Mouse (Mus musculus) 416B (cell line): ENCODE measurements at regions not wholly inside any gene's neighbourhood (a gene's known extent, or its start where the extent isn't known, plus 50 kb on each side); places are given as distances from the start of the nearest gene placed in this dataset.
A peak's percentile ranks its signal among the peaks of the same experiment; 100 is the strongest.

Experiments
- DNase-seq: peaks from one replicate; pipeline ENCODE4 v3.0.0; 2011; ENCODE audit warnings: low read depth

DNA sequence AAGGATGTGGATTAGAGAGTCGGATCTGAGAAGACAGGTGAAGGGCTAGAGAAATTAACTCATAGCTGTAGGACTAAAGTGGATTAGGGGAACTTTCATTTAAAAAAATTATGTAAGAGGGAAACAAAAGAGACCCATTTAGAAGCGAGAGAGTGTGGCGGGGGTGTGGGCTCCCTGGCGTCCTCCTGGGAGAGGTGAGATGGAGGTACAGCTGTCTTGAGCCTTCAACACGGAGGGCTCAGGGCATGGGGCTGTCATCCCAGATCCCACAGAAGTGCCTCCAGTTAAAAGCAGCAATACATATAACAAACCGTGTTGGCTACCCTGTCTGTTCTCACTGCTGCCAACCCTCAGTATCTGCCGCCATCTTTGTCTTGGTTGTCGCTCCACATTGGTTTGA lies 284.6 kb upstream of the Prickle1 start:
- DNase-seq = no peak

GRCm38 (mm10) chr15:93879006-93879405 lies 283.3 kb upstream of the Prickle1 start:
- no peak for DNase-seq

DNA sequence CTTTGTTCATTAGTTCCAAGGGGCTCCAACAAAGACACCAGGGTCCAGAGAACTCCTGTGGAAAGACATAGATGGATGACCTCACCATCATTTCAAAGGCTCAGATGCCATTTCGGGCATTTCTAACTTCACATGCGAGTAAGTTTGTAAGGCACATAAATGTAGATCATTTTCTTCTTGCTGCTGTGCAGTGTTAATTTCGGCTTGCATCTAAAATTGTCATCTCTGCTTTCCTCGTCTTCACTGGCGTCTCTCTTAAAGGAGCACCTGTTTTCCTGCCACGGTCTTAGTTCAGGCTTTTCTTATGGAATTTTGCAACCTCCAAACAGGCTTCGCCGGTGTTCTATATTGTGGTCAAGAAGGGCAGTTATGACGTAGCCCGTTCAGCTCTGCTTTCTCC lies 280.6 kb upstream of the Prickle1 start:
- DNase-seq = no peak

DNA sequence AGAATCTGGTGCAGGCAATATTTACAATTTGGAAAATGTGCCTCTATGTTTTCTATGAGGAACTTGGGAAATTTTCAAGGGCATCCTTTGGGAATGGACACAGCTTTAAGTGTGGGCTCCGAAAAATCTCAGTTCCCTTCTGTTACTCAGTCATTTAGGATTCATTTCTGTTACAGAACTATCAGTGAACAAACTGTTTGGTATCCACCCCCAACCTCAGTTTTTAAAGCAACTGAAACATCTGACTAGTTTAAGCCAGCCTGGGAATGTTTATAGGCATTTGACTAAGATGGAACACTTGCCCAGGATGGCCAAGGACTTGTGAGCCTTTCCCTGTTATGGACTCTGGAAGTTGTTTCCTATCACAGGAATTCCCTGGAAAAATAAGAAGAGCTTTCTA lies 280.0 kb upstream of the Prickle1 start:
- DNase-seq = no peak

- no peak for DNase-seq
Observed at GRCm38 (mm10) chr15:93874206-93874605, 278.5 kb upstream of the Prickle1 start.

DNA sequence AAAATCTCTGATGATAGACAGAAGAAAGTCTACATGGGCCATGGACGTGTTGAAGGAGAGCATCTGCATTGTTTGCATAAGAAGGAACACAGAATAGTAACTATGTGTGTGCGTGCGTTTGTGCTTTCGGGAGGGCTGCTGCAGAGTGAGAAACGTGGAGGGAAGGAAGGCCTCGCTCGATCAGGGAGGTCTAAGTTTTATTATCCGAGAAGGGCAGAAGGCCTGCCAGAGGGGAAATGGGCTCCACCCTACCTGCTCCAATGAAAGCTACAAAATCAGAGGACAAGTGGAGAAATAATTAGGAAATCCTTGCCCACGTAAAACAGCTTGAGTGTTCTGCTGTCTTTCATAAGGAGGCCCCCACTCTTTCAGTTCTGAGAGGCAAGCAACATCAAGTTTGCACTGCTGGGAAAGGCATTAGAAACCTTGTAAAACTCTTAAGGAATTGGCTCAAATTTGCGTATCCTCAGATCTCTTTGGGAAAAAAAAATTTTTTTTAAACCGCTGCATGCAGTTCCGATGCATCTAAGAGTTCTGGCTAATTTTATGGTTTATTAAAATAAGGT lies 261.7 kb upstream of the Prickle1 start:
- no peak for DNase-seq

DNA sequence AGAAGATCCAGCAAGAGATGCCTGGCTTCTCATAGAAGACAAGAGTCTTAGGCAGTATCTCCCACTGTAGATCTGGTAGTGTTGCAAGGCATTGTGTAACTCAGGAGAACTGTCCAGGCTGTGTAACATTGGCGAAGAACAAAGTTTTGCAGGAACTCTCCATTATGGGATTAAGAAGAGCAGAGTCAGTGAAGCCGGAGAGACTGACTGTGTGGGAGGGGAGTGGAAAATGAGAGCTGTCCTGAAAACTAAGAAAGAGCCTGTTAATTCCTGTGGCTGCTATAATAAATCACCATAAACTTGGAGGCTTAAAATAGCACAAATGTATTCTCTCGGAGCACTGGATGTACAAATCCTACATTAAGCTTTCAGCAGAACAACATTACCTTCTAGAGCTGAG lies 257.5 kb upstream of the Prickle1 start:
- no peak for DNase-seq

DNA sequence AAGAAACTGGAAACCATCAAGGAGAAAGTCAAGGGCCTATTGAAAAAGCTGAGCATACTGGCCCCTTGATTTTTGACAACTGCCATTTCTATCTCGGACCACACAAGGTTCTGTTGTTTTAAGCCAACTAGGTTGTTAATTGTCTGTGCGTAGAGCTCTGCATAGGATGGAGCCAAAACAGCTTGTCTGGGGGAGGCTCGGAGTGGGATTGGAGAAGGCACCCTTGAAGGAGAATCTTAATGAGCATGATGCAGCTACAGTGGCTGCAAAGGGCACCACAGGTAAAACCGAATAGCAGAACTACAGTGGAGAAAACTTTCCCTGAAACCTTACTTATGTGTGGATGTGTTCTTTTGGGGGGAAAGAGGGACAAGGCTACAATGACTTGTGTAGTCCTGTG lies 256.4 kb upstream of the Prickle1 start:
- no peak for DNase-seq

DNA sequence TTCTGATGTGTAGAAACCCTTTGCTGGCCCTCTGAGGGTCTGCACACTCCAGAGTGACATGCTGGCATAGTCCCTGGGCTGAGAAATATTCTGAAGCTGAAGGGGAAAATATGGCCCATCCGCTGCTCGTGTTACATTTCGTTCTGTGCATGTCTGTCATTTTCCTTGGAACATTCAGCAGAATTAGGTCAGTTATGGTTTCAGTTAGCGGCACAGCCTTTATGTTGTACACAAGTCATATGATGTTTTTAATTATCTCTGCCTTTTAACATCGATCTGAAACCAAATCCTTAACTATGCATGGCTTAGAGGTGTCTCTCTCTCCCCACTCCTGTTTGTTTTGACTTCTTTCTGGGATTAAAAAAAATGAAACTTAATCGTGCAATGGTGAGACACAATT lies 254.7 kb upstream of the Prickle1 start:
- no peak for DNase-seq

DNA sequence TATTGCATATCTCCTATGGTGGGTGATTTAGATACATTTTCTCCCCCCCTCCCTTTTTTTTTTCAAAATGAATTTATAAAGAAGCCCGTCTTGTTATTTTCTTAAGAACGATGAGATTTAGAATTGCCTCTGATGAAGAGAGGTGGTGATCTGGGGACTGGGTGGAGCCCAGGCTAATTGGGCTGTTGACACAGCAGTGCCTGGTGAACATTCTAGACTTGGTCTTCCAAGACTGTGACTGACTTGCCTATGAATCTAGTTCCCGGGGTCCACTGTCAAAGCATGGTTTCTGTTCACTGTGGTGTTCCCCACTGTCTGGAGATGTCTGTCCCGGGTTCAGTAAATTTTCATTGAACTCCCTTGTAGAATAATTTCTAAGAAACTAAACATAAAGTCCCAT lies 253.1 kb upstream of the Prickle1 start:
- DNase-seq = no peak

- peak; percentile 14 for DNase-seq
Observed at GRCm38 (mm10) chr15:93846797-93847196, 251.1 kb upstream of the Prickle1 start.

GRCm38 (mm10) chr15:93845801-93846200 lies 250.1 kb upstream of the Prickle1 start:
- no peak for DNase-seq

DNA sequence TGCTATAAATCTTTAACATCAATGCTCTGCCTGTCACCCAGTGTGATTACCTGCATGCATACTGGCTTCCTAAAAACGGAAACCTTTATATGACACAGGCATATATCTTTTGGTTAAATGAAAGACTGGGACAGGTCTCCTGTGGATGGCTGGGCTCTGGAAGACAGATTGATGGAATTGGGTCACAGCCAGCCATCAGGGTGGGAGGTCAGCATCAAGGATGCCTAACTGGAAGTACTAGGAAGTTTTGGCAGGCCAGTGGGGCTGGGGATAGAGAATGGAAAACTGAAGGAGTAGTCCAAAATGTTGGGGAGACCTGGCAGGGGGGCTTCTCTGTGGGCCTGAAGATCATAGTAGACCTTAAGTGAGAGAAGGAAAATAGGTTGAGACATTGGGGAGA lies 237.3 kb upstream of the Prickle1 start:
- no peak for DNase-seq

DNA sequence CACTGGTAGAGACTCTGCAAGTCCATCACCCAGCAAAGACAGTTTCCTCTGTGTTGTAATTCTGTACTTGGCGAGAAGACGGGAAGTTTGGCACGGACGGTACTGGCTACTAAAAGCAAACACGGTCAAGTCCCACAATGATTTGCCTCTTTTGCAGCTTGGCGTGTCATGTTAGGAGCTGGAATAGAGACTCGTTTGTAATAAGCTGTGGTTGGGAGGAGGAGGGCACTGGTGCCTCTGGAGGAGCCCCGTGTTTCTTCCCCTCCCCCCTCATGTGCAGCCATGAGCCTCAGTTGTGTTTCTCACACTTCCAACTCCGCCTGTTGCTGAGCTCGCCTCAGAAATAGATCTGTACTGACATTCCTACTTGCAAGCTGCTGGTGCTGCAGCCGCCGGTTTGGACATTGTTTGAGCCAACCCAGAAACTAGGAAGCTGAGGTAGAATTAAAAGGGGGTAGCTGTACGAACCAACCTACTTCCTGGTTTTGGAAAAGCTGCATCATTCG lies 236.8 kb upstream of the Prickle1 start:
- DNase-seq = no peak

- DNase-seq = no peak
Observed at GRCm38 (mm10) chr15:93831148-93831547, 235.5 kb upstream of the Prickle1 start.

- DNase-seq = no peak
Observed at GRCm38 (mm10) chr15:93824729-93825694, 229.3 kb upstream of the Prickle1 start.

DNA sequence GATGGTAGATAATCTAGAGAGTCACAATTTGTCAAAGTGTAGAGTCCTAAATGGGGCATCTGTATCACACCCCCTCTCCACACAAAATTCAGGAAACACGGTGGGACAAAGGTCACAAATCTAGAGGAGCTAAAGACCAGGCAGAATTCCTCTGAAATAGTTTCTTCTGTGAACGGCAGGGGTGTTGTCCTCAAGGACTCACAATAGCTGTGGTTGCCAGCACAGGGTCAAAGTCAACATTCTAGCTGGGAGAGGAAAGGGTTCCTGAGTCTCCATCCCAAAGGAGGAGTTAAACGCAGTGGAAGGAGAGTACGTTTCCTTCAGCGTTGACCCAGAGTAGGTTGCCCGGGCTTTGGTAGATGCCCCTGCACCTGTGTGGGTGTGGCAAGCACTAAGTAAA lies 225.5 kb upstream of the Prickle1 start:
- DNase-seq = no peak

GRCm38 (mm10) chr15:93812011-93812410 lies 216.3 kb upstream of the Prickle1 start:
- DNase-seq = no peak

DNA sequence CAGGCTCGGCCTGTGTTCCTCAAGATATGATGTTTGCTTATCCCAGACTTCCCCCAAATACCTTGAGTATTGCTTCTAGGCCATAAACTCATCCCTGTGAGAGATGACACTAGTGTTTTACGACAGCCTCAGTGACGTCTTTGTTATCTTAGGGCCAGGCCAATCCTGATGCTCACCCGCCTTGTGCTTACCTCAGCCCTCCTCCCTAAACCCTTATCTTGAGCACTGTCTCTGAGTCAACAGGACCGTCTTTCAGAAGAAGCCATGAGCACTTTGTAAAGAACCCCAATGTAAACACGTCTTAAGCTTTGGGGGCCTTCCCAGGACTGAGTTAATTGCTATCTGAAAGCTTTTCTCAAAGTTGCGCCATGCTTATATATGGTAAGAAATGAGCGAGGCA lies 212.3 kb upstream of the Prickle1 start:
- DNase-seq = no peak

DNA sequence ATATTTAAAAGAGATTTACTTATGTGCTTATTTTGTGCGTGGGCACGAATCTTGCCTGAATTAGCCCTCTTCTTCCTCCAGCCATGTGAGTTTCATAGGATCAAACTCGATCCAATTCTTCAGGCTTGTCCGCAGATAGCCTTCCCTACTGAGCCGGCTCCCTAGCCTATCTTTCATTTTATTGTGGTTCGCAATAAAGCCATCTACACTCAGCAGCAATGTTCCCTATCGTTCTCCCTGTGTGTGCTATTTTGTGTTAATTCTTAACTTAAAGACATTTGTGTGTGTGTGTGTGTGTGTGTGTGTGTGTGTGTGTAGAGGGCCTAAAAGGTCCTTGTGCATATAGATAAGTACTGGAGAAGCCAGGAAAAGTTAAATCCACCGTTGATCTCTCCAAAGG lies 211.8 kb upstream of the Prickle1 start:
- no peak for DNase-seq

GRCm38 (mm10) chr15:93804703-93805102 lies 209.0 kb upstream of the Prickle1 start:
- DNase-seq = no peak

- DNase-seq = no peak
Observed at GRCm38 (mm10) chr15:93790531-93790930, 194.8 kb upstream of the Prickle1 start.

DNA sequence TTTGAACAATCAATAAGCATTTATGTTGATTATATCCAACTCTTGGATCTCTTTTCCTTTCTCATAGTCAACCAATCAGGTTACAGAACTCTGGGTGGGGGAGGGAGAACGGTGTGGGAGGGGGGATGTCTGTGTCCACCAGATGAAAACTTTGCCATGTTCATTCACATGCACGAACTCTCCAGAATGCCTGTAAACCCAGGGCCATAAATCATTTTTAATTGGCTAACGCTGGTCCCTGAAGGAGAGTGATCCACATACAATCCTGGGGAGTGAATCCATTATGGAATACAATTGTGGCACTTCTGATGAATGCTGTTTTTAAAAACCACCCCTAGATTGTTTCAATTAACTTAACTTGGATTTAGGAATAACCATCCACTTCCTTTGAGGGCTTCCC lies 194.1 kb upstream of the Prickle1 start:
- no peak for DNase-seq
